Mouse (Mus musculus) liver, embryonic 14.5 days (tissue): ENCODE results near the gene Foxn3.

Experiments
- CTCF ChIP-seq: IDR thresholded peaks from 2 replicates; pipeline ENCODE4 v1.5.1; 2016; ENCODE audit warnings: antibody characterized with exemption, low read depth, control low read depth
- EP300 ChIP-seq: IDR thresholded peaks from 2 replicates; pipeline ENCODE4 v1.6.1; 2016; ENCODE audit warnings: antibody characterized with exemption, low read depth

- TF ChIP-seq CTCF: no peak
- no peak for TF ChIP-seq EP300
Observed at GRCm38 (mm10) chr12:99543421-99544195, 19.8 kb downstream of the Foxn3 start.
